Mouse (Mus musculus) lung, postnatal 0 days (tissue): ENCODE measurements around the gene Mx1.

Experiments used
- CTCF ChIP-seq: IDR thresholded peaks from 2 replicates; pipeline ENCODE4 v1.5.1; 2016; ENCODE audit warnings: antibody characterized with exemption, mild to moderate bottlenecking
- EP300 ChIP-seq: IDR thresholded peaks from 2 replicates; pipeline ENCODE4 v1.6.1; 2016; ENCODE audit warnings: antibody characterized with exemption, mild to moderate bottlenecking, control low read depth

GRCm38 (mm10) chr16:97428026-97428425, 34.7 kb downstream of the Mx1 start:
- TF ChIP-seq CTCF (no peak), EP300 (no peak)
